Mouse (Mus musculus): ENCODE measurements around the gene Myh14.

Myh14 gene

DNA sequence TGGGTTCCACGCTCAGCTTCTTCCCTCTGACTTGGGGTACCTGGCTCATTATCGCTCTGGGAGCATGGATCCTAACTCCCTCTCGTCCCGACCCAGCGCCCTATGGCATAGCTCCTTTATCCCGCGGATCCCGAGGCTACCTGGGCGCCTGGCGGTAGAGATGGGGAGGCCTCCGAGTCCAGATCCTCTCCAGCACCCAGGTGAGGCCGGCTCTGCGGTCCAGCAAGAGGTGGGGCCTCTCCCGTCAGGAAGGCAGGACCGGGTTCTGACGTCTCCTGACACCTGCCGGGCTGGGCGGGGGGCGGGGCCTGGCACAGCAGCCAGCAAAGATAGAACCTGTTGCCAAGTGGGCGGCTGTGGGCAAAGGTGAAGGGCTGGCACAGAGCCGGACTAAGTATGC lies 1.5 kb downstream of the Myh14 start:
- DNase-seq (ENCODE audit: low spot score), result no peak

DNA sequence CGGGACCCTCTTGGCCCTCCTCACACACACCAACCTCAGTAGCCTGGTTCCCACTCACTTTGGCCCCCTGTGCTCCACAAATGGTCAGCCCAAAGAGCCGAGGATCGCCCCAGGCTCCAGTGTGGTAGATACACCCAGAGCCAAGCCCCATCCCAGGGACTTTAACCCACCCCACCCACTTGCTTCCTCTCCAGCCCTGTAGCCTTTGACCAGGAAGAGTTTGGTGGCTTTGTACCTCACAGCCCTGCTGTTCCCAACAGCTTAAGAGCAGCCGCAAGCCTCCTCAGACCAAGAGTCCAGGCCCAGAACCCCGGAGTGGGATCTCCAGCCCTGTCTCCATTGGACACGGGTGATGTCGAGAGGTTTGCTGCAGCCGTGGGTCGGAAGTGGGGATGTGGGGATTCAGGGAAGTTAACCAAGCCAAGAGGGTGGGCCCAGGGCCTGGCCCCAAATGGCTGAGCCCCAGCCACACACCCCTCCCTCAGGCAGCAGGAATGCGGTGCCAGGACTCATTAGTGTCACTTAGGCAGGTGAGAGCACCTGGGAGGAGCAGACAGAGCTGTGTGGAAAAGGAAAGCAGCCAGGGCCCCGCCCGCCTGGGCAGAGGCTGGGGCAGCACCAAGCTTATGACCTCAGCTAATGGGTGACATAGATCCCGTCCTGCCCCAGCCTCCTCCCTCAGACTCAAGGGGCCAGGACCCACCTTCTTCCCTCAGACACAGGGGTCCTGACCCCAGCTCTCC lies 2.5 kb downstream of the Myh14 start:
- no peak for DNase-seq (ENCODE audit: low spot score)

DNA sequence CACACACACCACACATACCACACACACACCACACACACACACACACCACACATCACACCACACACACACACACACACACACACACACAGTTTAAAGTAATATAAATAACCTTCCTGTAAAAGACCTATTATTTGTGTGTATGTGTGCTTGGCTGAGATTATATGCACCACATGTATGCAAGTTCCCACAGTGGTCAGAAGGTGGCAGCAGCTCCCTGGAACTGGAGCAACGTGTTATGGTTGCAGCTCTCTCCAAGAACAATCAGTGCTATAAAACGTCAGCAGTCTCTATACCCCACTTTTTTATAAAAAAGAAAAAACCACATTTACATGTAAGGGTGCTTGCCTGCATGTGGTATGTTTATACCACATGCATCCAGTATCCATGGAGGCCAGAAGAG lies 4.2 kb downstream of the Myh14 start:
- no peak for DNase-seq (ENCODE audit: low spot score)

DNA sequence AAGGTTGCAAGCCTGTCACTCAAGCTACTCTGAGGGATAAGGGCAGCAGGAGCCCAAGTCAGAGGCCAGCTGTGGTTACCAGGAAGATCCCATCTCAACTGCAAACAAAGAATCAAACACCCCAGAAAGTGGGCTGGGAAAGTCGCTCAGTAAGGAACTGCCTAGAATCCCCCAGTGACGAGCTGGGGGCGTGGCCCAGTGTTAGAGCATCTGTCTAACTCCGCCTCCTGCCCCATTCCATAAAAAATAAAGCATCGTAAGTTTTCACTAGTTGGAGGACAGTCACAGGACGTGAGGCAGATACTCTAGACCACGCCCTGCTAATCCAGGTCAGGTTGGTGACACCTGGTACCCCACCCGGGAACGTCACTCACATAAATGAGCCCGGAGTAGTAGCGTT lies 5.9 kb downstream of the Myh14 start:
- no peak for DNase-seq (ENCODE audit: low spot score)

DNA sequence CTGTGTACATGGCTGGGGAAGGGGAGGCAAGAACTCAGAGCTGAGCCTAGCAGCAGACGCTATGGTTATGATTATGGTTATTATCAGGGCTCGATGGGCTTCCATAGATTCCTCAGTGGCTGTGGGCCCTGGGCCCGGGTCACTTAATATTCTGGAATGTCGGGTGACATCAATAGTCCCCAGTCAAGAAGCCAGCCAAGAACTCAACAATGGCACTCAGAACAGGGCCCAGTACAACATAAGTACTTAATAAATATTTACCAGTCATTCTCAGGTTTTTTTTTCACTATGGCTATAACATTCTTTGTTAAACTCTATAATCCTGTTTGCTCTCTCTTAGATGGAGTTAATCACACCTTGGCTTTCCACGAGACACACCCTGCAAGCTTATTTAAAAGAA lies 7.1 kb downstream of the Myh14 start:
- DNase-seq (ENCODE audit: low spot score), result no peak

DNA sequence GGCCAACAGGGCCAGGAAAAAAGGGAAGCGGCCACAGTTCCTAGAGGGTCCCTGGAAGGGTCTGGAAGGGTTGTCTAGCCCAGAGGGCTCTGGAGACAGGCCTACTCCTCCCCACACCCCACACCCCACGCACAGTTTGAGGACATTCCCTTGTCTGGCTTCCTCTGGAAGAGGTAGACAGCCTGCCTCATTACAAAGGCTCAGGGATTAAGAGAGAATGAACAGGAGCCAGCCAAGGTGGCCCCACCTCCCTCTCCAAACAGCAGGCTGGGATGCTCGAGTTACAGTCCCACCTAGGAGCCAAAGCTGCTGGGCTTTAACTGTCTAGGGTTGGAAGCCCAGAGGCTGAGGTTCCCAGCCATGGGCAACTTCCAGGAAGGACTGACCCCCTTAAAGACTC lies 8.1 kb downstream of the Myh14 start:
- DNase-seq (ENCODE audit: low spot score), result no peak

DNA sequence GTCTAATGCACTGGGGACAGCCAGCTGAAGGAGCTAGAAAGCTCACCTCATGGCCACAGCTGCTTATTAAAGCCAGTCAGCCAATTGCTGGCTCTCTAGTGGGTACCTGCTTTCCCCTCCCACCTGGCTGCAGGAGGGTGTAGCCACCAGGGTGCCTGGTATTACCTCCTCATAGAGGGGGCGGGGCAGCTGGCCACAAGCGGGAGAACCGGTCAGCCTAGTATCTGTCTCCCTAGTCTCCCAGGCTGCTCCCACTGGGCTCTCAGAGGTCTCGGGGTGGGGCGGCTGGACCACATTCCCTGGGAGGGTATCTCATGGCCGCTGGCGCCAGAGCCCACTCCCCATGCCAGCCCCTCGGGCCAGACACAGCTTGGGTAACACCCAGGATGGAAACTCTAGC lies 8.5 kb downstream of the Myh14 start:
- no peak for DNase-seq (ENCODE audit: low spot score)

DNA sequence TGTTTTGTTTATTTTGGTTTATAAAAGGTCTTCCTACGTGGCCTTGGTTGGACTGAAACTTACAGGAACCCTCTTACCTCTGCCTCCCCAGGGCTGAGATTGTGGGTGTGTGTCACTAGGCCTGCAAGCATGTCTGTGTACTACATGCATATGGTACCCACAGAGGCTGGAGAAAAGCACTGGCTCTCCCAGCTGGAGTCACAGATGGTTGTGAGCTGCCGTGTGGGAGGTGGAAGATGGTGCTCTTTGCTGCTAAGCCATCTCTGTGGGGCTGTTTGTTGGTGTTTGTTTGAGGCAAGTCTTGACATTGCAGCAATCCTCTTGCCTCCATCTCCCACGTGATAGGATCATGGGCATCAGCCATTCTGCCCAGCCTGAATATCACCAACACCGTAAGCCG lies 9.4 kb downstream of the Myh14 start:
- peak; percentile 88 for DNase-seq (ENCODE audit: low spot score)

DNA sequence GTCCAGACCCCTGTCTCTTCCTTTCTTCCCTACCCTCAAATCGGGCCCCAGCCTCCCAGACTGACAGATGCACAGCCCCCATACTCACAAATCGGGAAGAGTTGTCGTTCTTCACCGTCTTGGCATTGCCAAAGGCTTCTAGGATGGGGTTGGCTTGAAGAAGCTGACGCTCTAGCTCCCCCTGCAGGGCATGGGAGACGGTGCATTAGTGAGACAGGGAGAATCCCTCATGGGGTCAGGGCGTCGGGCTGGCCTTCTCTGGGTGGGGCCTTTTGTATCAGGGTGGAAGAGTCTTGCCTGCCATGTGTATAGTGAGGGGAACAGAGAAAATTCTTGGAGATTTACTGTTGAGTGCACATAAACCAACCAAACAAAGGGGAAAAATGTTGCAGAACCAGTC lies 15.1 kb downstream of the Myh14 start:
- peak; percentile 51 for DNase-seq (ENCODE audit: low spot score)

DNA sequence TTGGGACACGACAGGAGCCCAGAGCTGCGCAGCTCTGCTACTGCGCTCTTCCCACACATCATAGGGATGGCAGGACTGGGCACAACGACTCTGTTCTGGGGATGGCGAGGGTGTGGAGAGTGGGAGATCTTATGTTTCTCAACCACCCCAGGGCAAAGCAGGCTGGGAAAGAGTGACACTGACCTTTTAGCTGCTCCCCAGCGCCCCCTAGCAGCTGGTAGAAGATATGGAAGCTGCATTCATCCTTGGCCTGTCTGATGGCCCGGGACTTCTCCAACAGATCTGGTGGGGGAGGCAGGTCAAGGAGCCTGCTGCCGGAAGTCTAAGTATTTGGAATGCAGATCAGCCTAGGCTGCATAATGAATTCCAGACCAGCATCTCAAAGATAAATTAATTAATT lies 16.9 kb downstream of the Myh14 start:
- no peak for DNase-seq (ENCODE audit: low spot score)

DNA sequence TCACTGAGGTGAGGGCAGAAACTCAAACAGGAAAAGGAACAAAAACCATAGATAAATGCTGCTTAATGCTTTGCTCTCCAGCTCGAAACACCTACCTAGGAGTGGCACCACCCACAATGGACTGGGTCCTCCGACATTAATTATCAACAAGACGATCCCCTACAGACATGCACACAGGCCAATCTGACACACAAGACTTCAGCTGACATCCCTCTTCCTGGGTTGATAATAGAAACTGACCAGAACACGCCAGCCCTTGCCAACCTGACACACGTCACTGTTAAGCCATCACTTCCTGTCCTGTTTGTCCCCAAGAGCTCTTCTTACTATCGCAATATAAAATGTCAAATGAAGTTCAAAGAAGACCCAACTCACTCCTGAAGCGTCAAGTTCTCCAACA lies 19.2 kb downstream of the Myh14 start:
- no peak for DNase-seq (ENCODE audit: low spot score)

DNA sequence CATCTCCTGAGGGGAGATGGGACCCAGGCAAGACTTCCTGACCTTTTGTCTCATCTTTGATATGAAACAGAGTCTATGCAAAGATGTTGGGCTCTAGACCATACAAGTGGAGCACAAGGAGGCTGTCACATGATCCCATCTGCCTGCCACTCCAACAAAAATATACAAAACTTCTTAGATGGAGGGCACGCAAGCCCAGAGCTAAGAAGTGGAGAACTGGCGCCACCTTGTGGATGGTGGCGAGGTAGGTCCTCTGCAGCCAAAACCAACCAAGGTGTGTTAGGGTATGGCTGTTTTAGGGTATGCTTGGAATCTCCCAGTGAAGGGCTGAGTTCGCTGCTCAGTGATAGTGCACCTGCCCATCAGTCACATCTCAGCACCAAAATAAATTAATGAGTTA lies 20.7 kb downstream of the Myh14 start:
- DNase-seq (ENCODE audit: low spot score), result peak; percentile 65

DNA sequence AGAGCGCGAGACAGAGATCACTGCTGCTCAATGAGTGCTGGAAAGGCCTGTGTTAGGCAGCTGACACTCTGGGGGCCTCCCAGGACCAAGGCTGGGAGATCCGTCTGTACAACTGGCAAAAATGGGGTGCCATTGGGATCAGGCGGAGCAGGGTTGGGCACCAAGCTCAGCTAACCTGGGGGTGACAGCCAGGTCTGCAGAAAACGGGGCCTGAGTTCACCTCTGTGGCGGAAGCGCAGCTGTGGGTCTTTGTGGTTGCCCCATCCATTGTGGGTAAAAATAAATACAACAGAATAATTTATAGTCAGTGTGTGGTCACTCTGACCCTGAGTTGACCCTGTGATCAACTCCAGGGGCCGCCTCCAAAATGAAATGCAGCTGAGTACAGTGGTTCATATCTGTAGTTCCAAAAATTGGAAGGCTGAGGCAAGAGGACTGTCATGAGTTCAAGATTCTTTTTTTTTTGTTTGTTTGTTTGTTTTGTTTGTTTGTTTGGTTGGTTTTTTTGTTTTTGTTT lies 21.5 kb downstream of the Myh14 start:
- no peak for DNase-seq (ENCODE audit: low spot score)

DNA sequence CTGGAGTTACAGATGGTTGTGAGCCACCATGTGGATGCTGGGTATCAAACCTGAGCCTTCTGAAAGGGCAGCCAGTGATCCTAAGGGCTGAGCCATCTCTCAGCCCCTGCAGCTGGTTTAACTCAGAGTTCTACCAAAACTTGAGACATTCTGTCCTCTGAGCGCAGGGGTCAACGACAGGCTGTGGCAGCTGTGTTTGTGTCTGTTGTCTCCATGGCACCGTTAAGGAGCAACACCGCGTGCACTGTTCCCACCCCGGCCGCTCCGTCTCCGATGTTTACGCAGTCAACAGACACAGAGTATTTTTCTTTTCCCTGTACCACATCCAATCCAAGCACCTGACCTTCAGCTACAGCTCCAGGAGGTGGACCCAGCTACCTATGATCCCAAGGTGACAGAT lies 22.9 kb downstream of the Myh14 start:
- no peak for DNase-seq (ENCODE audit: low spot score)

DNA sequence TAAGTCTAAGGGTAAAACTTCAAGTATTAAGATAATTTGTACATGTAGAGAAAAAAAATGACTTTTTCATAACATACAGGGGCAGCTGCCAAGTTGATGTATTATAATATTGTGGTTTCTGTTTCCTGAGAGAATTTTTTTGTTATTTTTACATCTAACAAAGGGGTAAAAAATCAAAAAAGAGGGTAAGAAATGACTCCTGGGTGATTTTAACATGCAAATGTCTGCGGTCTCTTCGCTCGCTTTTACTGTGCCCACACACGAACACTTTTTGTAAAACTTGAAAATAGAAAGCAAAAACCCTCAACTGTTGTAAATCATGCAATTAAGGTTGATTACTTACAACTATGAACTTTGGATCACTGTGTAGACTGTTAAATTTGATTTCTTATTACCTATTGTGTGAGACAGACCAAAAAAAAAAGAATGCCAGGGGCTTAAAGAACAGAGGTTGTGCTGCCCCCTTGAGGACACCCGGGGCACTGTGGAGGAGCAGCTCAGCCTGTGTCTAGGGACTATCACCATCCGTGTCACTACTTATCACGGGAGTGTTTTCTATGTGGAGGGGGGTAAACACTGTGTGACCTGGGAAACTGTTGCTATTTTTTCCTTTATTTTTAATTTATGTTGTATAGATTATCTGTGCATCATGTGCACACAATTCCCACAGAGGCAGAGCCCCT lies 23.5 kb downstream of the Myh14 start:
- DNase-seq (ENCODE audit: low spot score), result peak; percentile 83

DNA sequence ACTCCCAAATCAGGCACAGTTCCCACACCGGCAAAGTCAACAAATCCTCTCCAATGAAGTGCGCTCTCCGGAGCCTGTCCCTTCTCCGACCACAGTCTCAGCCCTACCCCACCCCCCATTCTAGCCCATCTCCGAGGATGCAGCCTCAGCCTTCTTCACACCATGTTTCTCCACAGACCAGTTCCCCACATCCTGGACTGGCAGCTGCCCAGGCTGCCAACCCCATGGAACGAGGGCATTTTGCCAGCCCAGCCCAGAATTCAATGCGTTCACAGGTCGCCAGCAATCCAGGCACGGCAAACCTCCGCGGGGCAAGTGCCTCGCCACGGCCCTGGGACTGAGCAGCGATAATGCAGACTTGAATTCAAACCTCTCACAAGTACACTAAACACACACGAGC lies 24.7 kb downstream of the Myh14 start:
- DNase-seq (ENCODE audit: low spot score), result no peak

DNA sequence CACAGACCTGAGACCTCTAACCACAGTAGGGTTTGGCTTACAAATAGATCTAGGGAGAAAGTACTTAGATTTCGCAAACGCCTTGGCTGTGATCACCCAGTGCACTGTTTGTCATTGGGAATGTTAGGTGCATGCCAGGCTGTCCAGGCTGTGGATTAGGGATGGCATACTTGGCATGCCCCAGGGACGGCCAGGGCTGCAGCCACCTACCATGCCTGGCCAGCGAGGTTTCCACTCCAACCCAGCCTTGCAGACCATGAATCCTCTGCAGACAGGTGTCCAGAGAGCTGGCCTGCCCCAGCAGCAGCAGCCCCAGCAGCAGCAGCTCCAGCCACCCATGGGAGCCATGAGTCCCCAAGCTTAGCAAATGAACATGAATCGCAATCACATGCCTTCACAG lies 25.4 kb downstream of the Myh14 start:
- no peak for DNase-seq (ENCODE audit: low spot score)

DNA sequence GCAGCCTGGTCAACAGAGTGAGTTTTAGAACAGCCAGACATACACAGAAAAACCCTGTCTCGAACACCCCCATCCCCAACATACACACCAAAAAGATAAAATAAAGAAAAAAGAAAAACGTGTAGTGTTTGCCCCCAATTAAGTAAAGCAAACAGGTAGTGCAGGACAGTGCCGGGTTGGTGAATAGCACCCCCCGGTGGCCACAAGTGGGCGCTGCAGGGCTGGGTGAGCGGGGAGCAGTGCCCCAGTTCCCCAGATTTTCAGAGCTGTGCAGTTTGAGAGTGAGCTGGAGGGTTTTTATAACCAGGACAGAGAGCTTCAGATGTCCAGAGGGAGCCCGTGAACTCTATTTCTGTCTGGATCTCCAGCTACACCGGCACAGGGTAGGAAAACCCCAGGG lies 28.8 kb downstream of the Myh14 start:
- DNase-seq (ENCODE audit: low spot score), result peak; percentile 58

DNA sequence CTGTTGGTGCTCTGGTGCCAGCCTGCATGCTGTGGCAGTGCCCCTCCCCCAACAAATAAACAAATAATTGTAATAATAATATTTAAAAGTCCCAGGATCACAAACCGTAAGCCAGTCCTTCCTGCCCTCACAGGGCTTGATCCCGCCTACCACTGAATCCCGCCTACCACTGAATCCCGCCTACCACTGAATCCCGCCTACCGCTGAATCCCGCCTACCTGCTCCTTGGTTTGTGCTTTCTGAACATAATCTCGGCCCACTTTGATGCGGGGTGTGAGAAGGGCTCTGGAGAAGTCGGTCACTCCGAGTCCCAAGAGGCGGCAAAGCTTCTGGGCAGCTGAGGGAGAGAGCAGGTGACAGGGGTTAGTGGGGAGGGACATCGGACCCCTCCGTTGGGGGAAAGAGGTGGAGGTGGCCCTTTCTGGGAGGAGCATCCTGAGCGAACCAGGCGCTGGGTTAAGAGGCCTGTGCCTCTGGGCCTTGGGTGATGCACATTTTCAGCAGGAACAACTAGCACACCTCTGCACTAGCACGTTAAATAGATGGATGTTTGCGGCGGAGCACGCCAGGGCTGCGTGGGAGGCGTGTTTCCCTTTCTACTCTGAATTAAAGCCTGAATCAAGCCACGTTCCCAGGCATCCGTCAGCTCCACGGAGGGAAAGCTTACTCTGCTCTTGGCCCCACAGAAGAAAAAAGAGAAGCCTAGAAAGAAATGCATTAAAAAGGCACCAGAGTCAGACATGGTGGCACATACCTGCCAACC lies 29.6 kb downstream of the Myh14 start:
- DNase-seq (ENCODE audit: low spot score), result peak; percentile 36

DNA sequence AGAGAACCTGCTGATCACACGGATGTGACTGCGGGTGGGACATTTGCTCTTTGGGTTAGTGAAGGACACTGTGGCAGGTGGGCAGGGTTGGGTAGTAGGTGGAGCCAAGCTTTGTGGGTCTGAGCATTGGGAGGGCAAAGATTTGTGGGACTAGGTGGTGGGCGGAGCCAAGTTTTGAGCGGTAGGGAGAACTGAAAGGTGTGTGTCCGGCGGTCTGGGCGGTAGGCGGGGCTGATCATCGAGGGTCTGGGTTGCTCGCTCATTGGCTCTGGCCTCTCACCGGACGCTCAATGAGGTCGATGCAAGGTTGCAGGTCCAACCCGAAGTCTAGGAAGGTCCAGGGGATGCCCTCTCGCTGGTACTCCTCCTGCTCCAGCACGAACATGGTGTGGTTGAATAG lies 32.0 kb downstream of the Myh14 start:
- no peak for DNase-seq (ENCODE audit: low spot score)

DNA sequence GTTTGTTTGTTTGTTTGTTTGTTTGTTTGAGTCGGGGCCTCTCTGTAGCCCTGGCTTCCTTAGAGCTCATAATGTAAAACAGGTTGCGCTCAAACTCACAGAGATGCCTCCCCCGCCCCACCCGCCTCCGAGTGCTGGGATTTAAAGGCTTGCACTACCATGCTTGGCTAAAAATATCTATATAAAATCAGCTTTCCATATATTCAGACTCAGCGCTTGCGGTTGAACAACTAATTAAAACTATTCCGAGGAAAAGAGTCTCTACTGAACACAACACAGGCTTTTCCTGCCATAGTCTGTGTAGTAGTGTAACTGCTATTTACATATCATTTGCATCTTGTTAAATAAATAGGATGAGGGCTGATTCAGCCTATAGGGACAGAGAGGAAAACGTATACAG lies 34.0 kb downstream of the Myh14 start:
- no peak for DNase-seq (ENCODE audit: low spot score)

DNA sequence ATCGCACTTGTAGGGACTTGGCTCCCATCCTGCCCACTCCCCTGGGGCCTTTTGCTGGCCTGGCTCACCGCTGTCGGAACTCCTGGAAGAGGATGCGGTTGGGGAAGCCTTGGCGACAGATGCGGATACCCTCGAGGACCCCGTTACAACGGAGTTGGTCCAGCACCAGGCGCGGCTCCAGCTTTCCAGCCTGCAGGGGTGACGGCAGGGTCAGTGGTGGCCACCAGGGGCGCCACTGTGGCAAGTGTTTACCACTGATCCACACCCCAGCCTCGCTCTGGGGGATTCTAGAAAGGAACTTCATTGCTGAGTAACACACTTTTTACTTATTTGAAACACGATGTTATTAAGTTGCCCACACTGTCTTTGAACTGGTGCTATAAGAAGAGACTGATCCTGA lies 37.2 kb downstream of the Myh14 start:
- DNase-seq (ENCODE audit: low spot score), result no peak

DNA sequence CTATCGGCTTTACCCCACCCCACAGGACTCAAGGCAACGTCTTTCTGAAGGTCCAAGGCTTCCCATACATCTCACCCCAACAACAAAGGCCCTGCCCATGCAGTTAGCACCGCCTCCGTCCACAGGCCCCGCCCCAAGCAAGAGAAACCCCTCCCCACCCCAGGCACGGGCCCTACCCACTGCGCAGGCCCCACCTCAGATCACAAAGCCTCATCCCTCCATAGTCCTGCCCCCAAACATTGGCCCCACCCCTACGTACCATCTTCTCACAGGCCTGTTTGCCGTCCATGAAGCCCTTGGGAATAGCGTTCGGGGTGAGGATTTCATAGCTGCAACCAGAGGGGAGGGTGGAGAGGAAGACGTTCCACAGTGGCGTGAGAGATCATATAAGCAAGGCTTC lies 38.0 kb downstream of the Myh14 start:
- DNase-seq (ENCODE audit: low spot score), result no peak
